Mouse (Mus musculus): ENCODE data around the gene Ppox. TPM values are rescaled to one million over a fixed set of nuclear protein-coding genes. Genes with fewer than 3 reads are reported as not detected.
A peak's percentile ranks its signal among the peaks of the same experiment; 100 is the strongest.

The Ppox gene
- total RNA-seq, 2 experiments from 2014 or later, result 20.7 to 21.4 TPM

GRCm38 (mm10) chr1:171287136-171288081 lies 6.4 kb upstream of the Ppox start, which contains the start of gene Usp21:
Usp21 (minus strand) TSS chr1:171287991.
- DNase-seq, result peak; percentile 96
- intact Hi-C loops (cut with DNase I), result loop anchor here (10.0 kb wide), 1 partner anchor 173 kb away; the partner anchor contains the start of gene Cfap126

DNA sequence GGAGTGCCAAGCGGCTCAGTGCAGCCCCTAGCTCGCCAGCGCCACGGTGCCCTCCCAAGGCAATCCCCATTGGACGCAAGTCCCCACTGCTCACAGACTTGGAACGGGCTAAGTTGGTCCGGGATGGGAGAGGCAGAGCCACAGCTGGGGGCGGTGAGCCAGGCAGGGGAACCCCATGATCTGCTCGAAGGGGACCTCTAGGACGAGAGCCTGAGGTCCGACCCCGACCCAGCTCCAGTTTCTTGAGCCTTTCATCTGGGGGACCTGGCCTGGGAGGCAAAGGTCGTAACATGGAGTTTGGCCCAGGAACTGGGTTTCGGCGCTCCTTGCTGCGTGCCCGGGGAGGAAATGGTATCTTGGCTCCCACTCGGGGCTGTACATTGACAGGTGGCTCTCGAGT lies 5.5 kb upstream of the Ppox start:
- DNase-seq, result no peak
- intact Hi-C loops (cut with DNase I), result loop anchor here (10.0 kb wide), 1 partner anchor 172 kb away; the partner anchor contains the start of gene Cfap126

- DNase-seq, result no peak
- intact Hi-C loops (cut with DNase I), result loop anchor here (10.0 kb wide), 1 partner anchor 170 kb away; the partner anchor contains the start of gene Cfap126
Measured at GRCm38 (mm10) chr1:171285096-171285892, 4.3 kb upstream of the Ppox start.

DNA sequence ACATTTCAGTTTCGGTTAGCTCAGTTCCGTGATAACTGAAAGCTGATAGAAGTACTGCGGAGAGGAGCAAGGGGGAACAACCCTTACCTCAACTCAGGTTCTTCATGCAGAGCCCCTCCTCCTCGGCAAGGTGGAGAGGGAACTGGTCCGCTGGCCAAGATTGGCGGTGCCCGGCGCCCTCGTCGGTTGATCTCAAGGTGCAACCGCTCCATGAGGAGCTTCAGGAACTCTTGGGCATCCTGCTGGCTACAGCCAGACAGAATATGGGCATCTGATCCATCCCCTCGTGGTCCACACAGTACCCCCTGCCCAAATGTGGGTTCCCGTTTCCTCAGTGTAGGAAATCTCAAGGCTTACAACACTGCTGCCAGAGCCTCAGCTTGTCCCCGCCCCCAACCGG lies 3.5 kb upstream of the Ppox start:
- DNase-seq, result no peak

GRCm38 (mm10) chr1:171283188-171284160 lies 2.5 kb upstream of the Ppox start:
- DNase-seq, result no peak
- intact Hi-C loops (cut with DNase I), result loop anchor here (10.0 kb wide), 1 partner anchor 169 kb away; the partner anchor contains the start of gene Cfap126

More for the DNA sequence above, 3.5 kb upstream of the Ppox start:
- intact Hi-C loops (cut with DNase I), result loop anchor here (10.0 kb wide), 1 partner anchor 170 kb away; the partner anchor contains the start of gene Cfap126

DNA sequence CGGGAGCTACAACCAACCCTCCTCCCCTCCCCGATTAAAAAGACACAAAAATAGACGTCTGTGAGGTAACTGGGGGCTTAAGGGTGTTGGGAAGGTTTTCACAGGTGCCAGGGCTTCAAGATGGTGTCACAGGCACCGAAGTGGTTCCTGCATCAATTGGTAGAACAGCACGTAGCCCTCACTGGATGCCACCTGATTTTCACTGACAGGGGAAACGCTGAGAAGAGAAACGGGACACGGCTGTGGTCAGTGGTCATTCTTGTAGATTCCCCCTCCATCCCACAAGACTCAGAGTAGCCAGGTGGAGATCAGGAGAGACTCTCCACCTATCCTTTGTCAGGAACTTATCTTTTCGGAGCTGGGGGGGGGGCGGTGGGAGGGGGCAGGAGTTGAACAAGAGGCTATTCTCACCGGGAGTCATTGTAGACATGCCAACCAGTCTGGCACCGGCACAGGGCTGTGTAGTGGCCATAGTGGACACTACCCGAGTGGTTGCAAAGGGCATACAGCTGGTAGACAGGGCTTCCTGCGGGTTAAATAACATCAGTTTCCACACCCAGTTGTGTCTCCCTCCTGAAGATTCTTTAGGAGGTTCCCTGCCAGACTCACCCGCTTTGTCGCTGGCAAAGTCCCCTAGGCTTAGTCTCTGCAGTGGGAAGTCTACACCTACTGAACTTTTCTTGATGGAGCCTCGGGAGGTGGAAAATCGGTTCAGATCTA lies 1.3 kb upstream of the Ppox start:
- no peak for DNase-seq
- intact Hi-C loops (cut with DNase I), result loop anchor here (10.0 kb wide), 1 partner anchor 167 kb away; the partner anchor contains the start of gene Cfap126

GRCm38 (mm10) chr1:171281528-171281923 lies 540 bp upstream of the Ppox start:
- intact Hi-C loops (cut with DNase I), result loop anchor here (1.0 to 10.0 kb wide), 3 partner anchors 34 to 167 kb away; partner anchors contain the start of genes Apoa2 and Cfap126
- DNase-seq, result peak; percentile 91 to 92

DNA sequence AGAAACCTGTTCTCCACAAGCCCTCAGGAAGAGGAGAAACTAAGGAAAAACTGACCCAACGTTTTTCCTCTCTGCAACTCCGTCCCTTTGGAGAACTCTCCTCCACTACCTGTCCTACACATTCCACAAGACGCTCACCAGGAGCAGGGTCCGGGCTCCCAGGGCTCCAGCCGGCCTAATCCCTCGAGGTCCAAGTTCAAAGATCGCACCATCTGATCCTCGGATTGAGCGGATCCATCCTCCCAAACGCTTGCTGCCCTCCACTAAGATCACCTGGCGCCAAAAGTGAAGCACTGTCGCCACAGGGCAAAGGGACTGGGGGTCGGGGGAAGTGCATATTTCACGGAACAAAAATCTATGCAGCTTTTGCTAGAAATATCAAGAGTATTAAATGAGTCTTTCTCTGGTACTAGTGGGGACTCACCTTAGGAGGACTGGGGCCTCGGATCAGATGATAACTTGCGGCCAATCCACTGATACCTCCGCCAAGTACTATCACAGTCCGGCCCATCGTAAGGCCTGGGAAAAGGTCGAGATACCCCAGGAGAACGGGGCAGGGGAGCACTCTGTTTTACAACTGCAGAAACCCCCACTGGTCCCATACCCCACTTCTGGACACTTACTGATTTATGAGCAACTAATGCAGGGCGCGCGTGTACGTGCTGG lies 603 bp downstream of the Ppox start:
- peak in 1 of 2 experiments; percentile 9 for DNase-seq
- intact Hi-C loops (cut with DNase I), result loop anchor here (2.0 to 10.0 kb wide), 2 partner anchors 56 to 166 kb away; partner anchors contain the start of genes Apoa2 and Cfap126

DNA sequence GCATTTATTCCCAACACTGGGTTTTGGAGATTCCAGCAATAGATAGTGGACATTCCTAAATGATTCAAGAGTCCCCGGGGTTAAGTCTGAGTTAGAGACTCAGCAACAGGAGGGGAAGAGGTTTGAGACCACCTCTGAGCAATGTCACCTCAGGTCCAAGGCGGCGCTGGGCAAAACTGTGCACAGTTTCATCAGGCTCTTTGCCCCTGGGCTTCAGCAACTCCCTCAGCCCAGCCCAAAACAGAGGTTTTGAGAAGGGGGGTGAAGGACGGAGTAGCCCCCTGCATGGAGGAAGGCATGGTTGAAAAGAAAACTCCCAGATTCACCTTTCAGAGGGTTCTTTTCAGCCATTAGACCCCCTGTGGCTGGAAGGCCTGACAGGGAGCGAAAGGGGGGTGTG lies 1.3 kb downstream of the Ppox start:
- DNase-seq, result no peak
- intact Hi-C loops (cut with DNase I), result loop anchor here (2.0 to 10.0 kb wide), 2 partner anchors 55 to 165 kb away; partner anchors contain the start of genes Apoa2 and Cfap126

DNA sequence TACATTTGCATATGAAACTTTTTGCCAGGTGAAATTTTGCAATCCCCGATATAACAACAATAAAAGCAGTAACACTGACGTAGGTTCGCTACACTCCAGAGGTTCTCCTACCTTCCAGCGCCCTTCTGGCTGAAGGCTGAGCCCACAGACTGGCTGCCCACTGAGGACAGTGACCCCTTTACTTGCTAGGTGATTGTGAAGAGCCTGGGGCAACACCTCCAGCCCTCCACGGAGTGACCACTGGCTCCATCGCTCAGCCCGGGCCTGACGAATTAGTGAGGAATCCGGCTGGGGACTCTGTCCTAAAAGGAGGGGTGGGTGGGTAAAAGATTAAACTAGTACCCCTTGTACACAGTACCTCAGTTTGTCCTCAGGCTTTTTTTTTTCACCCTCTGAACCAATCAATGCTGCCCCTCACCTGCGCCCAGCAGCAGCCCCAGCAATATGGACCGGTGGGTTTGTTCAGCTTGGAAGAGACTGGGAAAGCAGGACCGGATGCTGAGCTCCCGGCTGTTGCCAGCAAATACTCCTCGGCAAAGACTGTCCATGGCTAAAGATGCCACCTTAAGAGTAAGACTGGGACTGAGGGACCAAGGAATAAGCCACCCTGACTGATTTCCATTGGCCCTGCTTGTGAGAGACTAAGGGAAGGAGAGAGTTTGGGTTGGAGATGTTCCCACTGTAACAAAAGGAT lies 1.8 kb downstream of the Ppox start:
- no peak for DNase-seq
- intact Hi-C loops (cut with DNase I), result no loop called here

DNA sequence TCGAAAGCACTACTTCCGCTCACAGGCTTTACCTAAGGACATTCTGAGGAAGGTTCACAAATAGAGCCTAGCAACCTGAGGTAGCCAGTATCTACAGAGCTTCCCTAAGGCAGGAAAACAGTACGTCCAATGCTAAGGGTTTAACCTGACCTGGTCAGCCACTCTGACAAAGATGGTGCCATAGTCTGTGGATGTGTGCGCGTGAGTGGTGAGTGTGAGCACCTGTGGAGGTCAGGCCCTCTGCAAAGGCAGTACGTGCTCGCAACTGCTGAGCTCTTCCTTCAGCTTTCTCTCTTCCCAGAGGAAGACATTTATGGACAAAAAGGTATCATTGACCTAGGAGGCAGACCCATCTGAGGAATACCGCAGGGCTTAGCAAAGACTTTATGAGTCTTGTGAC lies 2.5 kb downstream of the Ppox start:
- intact Hi-C loops (cut with DNase I), result no loop called here
- no peak for DNase-seq

GRCm38 (mm10) chr1:171277736-171278135 lies 3.2 kb downstream of the Ppox start:
- no peak for DNase-seq
- intact Hi-C loops (cut with DNase I), result no loop called here

DNA sequence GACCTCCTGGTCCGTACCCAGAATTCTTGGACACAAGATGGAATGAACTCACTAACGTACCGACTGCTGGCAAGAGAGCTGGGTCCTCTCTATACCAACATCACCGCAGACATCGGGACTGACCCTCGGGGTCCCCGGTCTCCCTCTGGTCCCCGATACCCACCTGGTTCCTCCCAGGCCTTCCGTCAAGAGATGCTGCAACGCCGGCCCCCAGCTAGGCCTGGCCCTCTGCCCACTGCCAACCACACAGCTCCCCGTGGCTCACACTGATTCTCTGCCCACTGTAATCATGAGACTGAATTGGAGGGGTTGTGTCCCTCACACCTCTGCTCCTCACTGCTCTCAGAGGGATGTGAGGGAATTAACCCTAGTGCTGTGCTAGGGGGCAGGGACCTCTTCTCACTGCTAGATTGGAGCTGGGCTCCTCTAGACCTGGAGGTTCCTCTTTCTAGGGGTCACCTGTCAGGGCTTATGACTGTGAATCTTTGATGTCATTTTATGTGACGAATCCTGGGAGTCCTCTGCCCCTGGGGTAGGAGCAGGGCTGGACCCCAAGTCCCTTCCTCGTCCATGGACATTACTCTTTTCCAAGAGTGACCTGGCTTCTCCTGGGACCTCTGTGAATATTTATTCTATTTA lies 4.8 kb downstream of the Ppox start:
- intact Hi-C loops (cut with DNase I), result no loop called here
- DNase-seq, result no peak

- intact Hi-C loops (cut with DNase I), result no loop called here
- no peak for DNase-seq
Measured at GRCm38 (mm10) chr1:171275144-171275734, 5.7 kb downstream of the Ppox start.

- DNase-seq, result no peak
- intact Hi-C loops (cut with DNase I), result no loop called here
Measured at GRCm38 (mm10) chr1:171274171-171274570, 6.8 kb downstream of the Ppox start.

- DNase-seq, result no peak
- intact Hi-C loops (cut with DNase I), result no loop called here
Measured at GRCm38 (mm10) chr1:171272086-171272485, 8.9 kb downstream of the Ppox start.

- no peak for DNase-seq
- intact Hi-C loops (cut with DNase I), result no loop called here
Measured at GRCm38 (mm10) chr1:171271622-171272021, 9.4 kb downstream of the Ppox start.

Data from heart, postnatal 10 days (tissue).